Mouse (Mus musculus): ENCODE measurements around the gene B3galt6.

- TF ChIP-seq CTCF (IDR thresholded peaks at IDR 0.05; ENCODE audit: low read depth) (no peak), EP300 (optimal IDR thresholded peaks at IDR 0.05) (no peak)
Observed at GRCm38 (mm10) chr4:156021942-156022419, 29.5 kb upstream of the B3galt6 start.

Data from stomach, postnatal 0 days (tissue).